Mouse (Mus musculus) liver, embryonic 12.5 days (tissue): Measurements from ENCODE around the gene Foxn2. TPM values are rescaled to one million over a fixed set of nuclear protein-coding genes. Genes with fewer than 3 reads are reported as not detected.

Source experiments
- ATAC-seq: fragments of 200-750 bp; cut with Nextera tagmentation; 2 replicates; pipeline ENCODE4 v1.8.0; 2017; ENCODE audit warnings: moderate number of reproducible peaks, mild to moderate bottlenecking, moderate library complexity
- H3K27ac ChIP-seq: fragments of 300-500 bp; sonication (generic); 2 replicates; pipeline ENCODE4 v1.5.1; 2016; ENCODE audit warnings: mild to moderate bottlenecking
- H3K27me3 ChIP-seq: fragments of 300-500 bp; sonication (generic); replicated peaks from 2 replicates; pipeline ENCODE4 v1.6.1; 2016; ENCODE audit warnings: mild to moderate bottlenecking, moderate library complexity
- H3K36me3 ChIP-seq: fragments of 300-500 bp; sonication (generic); 2 replicates; pipeline ENCODE4 v1.6.1; 2016; ENCODE audit warnings: mild to moderate bottlenecking, moderate library complexity
- H3K4me1 ChIP-seq: fragments of 300-500 bp; sonication (generic); 2 replicates; pipeline ENCODE4 v1.6.1; 2016
- H3K4me2 ChIP-seq: fragments of 300-500 bp; sonication (generic); 2 replicates; pipeline ENCODE4 v1.6.1; 2016; ENCODE audit warnings: mild to moderate bottlenecking, moderate library complexity
- H3K4me3 ChIP-seq: fragments of 300-500 bp; sonication (generic); 2 replicates; pipeline ENCODE4 v1.5.1; 2016; ENCODE audit warnings: mild to moderate bottlenecking, moderate library complexity
- H3K9ac ChIP-seq: fragments of 300-500 bp; sonication (generic); 2 replicates; pipeline ENCODE4 v1.6.1; 2016; ENCODE audit warnings: mild to moderate bottlenecking, moderate library complexity
- H3K9me3 ChIP-seq: fragments of 300-500 bp; sonication (generic); replicated peaks from 2 replicates; pipeline ENCODE4 v1.6.1; 2016; ENCODE audit warnings: mild to moderate bottlenecking, moderate library complexity
- WGBS: fragments of 180-500 bp; shearing (Covaris S2); methylation state at CpG from one replicate; pipeline ENCODE4 v1.1.7; 2016; ENCODE audit not compliant: insufficient replicate concordance; 5-methylcytosine and 5-hydroxymethylcytosine counted together
- polyA plus RNA-seq: library from polyadenylated mRNA; unstranded; fragments of >200 nt; fragmentation: Nextera tagmentation; extraction: Ambion mirVana; gene quantifications from 2 replicates; pipeline ENCODE4 v1.2.1, GENCODE M21; 2016

Foxn2 gene
- polyA plus RNA-seq, 1 experiment from 2014 or later, result 18.5 TPM

DNA sequence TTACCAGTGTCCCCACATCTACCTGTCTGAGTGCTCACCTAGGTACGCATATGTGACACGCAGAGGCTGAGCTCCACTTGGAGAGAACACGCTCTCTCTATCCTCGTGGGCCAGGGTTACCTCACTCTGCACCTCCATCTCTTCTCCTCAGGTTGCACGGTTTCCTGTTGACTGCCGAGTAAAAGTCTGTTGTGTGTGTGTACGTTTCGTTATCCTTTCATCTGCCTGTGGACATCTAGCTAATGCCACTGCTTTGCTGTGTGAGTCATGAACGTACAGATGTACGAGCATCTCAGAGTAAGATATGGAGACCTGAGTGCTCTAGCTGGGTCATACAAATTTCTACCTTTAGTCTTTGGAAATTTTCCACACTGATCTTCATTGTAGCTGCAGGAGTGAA is 39.9 kb downstream of the Foxn2 start:
- no peaks in the 10 kb centered on the region for H3K9me3 ChIP-seq
- ATAC-seq, result no peak
- H3K36me3 ChIP-seq, result peaks cover 32% of the 10 kb centered on the region
- no peak overlapping the region for H3K4me2 ChIP-seq
- no peaks in the 10 kb centered on the region for H3K27me3 ChIP-seq
- H3K9ac ChIP-seq, result no peak overlapping the region
- WGBS, result 66% methylated on average over 10 of the region's 10 CpGs
- H3K4me3 ChIP-seq, result no peak overlapping the region
- peaks cover 41% of the 10 kb centered on the region for H3K4me1 ChIP-seq
- H3K27ac ChIP-seq, result peak overlapping the region; percentile 5; the same call in 1 of the 2 replicates

DNA sequence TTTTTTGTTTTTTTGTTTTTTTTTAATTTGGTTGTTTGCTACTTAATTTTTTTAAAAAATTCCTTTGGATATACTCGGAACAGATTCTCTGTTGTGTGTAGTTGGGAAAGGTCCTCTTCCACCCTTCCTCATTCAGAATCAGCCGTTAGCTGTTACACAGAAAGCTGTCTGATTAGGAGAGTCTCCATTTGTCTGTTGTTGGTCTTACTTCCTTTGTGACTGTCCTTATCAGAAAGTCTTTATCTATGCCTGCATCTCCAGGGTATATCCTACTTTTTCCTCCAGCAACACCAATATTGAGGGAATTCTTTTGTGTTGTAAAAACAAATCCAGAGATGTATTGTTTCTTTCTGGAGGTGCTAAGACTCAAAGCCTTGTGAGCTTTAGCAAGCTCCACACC is 40.6 kb downstream of the Foxn2 start:
- ATAC-seq, result no peak
- H3K27ac ChIP-seq, result peak overlapping the region; percentile 66
- 45% methylated on average over 2 of the region's 2 CpGs for WGBS
- peak overlapping the region; percentile 36 for H3K4me2 ChIP-seq
- no peak overlapping the region for H3K4me3 ChIP-seq
- no peaks in the 10 kb centered on the region for H3K27me3 ChIP-seq
- H3K36me3 ChIP-seq, result peaks cover 29% of the 10 kb centered on the region
- H3K9me3 ChIP-seq, result no peaks in the 10 kb centered on the region
- peak overlapping the region; percentile 39; the same call in 1 of the 2 replicates for H3K9ac ChIP-seq
- peaks cover 38% of the 10 kb centered on the region for H3K4me1 ChIP-seq

DNA sequence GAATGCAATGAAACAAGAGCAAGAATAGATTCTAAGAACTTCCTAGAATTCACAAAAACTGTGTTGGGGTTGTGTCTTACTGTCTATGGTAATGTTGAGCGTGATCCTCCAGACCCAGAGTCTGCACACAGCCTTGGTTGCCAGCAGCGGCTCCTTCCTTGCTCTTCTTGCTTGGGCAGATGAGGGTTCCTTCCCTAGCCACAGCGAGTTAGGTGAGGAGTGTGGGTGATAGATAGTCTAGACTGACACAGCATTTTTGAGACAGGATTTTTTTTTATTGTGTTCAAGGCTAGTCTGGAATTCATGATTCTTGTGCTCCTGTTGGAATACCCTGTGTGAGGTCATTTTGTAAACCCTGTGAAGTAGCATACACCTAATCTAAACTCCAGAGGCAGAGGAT is 41.1 kb downstream of the Foxn2 start:
- H3K4me2 ChIP-seq, result peak overlapping the region; percentile 36
- peaks cover 29% of the 10 kb centered on the region for H3K36me3 ChIP-seq
- H3K4me3 ChIP-seq, result no peak overlapping the region
- H3K27ac ChIP-seq, result peak overlapping the region; percentile 66
- ATAC-seq, result peak; percentile 85
- H3K4me1 ChIP-seq, result peaks cover 42% of the 10 kb centered on the region
- H3K9ac ChIP-seq, result peak overlapping the region; percentile 39; the same call in 1 of the 2 replicates
- H3K9me3 ChIP-seq, result no peaks in the 10 kb centered on the region
- WGBS, result 25% methylated on average over 3 of the region's 3 CpGs
- no peaks in the 10 kb centered on the region for H3K27me3 ChIP-seq

DNA sequence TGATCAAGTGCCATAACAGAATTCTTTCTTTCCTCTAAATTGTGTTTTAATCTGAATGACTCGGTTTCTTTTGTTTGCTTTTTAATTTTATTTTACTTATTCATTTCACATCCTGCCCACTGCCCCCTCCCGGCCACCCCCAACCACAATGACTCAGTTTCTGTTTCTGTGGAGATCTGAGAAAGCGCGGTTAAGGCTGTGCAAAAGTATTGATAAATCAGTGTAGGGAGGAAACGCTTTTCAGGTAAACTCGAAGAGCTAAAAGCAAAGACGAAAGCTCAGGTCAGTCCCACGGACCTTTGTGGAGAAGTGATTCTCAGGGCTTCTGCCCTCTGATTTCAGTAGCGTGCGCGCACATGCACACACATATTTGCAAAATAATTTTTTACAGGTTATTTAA is 44.0 kb downstream of the Foxn2 start:
- Histone ChIP-seq H3K27me3 (no peaks in the 10 kb centered on the region), H3K9ac (no peak overlapping the region), H3K4me2 (no peak overlapping the region), H3K4me1 (peaks cover 33% of the 10 kb centered on the region), H3K9me3 (no peaks in the 10 kb centered on the region), H3K36me3 (peaks cover 35% of the 10 kb centered on the region), H3K4me3 (no peak overlapping the region), H3K27ac (no peak overlapping the region)
- 82% methylated on average over 11 of the region's 11 CpGs for WGBS
- ATAC-seq, result no peak

DNA sequence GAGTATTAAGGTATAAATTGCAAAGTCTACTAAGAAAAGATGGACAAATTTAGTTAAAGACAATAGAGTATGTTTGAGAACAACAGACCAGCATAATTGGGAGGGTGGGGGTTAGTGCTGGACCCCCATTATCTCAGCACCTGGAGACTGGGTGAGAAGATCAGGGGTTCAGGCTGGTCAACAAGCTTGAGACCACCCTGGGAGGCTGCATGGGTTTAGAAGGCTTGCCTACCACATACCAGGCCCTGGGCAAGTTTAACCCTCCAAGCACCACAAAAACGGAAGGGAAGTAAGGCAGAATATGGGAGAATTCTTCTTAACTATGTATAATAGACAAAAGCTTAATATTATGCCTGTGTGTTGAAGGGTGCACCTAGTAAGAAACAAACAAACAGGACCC is 44.4 kb downstream of the Foxn2 start:
- ATAC-seq, result no peak
- no peak overlapping the region for H3K4me3 ChIP-seq
- peaks cover 29% of the 10 kb centered on the region for H3K4me1 ChIP-seq
- 82% methylated on average over 1 of the region's 1 CpGs for whole genome bisulfite sequencing
- H3K27me3 ChIP-seq, result no peaks in the 10 kb centered on the region
- H3K27ac ChIP-seq, result no peak overlapping the region
- H3K9me3 ChIP-seq, result no peaks in the 10 kb centered on the region
- H3K9ac ChIP-seq, result no peak overlapping the region
- H3K36me3 ChIP-seq, result peaks cover 34% of the 10 kb centered on the region
- no peak overlapping the region for H3K4me2 ChIP-seq

DNA sequence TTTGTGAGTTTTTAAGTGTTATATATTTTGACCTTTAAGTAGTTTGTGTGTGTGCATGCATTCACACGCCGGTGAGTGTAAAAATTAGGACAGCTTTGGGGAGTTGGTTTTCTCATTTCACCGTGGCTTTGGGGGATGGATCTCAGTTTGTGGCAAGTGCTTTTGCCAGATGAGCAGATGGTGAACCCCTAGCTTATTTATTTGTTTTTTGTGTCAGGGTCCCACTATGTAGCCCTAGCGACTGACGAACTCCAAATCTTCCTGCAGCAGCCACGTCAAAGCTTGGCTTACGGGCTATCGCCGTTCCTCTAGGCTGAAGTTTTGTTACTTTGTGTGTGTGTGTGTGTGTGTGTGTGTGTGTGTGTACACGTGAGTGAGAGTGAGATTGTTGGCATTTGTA is 50.0 kb downstream of the Foxn2 start:
- Histone ChIP-seq H3K36me3 (peaks cover 56% of the 10 kb centered on the region), H3K9ac (no peak overlapping the region), H3K4me1 (0 out of 2 replicates have a peak, but pooled peaks cover 3% of the 10 kb centered on the region), H3K9me3 (no peaks in the 10 kb centered on the region), H3K4me2 (no peak overlapping the region), H3K27ac (no peak overlapping the region), H3K4me3 (no peak overlapping the region), H3K27me3 (no peaks in the 10 kb centered on the region)
- ATAC-seq, result no peak
- WGBS, result 91% methylated on average over 10 of the region's 10 CpGs

DNA sequence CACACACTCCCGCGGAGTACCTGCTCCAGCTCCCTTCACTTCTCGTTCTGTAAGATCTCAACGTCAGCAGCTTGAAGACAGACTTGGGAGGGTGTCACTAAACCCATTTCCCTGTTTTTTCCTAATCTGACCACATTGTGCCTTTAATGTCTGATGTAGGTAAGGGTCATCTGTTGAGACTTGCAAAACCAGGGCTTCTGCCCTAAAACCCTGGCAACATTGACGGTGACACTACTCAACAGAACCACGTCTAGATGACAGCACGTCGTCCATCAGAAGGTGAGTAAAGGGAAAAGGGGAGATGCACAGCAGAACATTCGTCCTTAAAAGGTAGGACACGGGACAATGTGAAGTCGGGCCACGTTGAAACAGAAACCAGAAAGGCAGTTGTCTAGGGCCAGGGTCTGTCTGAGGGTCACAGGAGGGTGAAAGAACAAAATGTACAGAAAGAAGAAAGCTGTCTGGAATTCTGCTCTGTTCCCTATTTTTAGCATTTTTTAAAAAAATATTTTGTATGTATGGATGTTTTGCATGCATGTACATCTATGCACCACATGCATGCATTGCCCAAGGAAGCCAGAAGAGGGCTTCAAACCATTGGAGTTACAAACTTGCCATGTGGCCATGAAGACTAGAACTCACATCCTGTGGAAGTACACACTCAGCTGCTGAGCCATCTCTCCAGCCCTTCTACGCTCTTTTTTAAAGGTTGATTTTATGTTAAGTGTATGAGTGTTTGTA is 51.0 kb downstream of the Foxn2 start:
- H3K9me3 ChIP-seq, result no peaks in the 10 kb centered on the region
- no peak overlapping the region for H3K27ac ChIP-seq
- 86% methylated on average over 13 of the region's 13 CpGs for WGBS
- H3K4me1 ChIP-seq, result 0 out of 2 replicates have a peak, but pooled peaks cover under 1% of the 10 kb centered on the region
- no peak overlapping the region for H3K9ac ChIP-seq
- no peak overlapping the region for H3K4me3 ChIP-seq
- ATAC-seq, result no peak
- H3K36me3 ChIP-seq, result peaks cover 50% of the 10 kb centered on the region
- H3K27me3 ChIP-seq, result no peaks in the 10 kb centered on the region
- H3K4me2 ChIP-seq, result no peak overlapping the region

DNA sequence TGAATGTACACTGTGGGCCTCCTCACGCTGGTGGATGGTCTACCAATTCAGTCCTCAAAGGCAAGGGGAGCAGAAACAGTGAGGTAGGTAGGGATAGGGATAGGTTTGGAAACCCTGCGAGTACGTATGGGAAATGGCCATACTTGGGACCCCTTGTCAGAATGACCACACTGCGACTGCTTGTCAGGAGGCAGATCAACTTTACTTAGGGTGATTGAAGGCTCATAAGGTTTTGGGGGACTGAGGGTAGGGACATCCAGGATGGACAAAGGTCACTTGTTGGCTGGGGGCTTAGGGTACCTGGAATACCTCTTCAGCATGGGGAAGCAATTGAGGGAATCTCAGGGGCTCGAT is 51.6 kb downstream of the Foxn2 start:
- Histone ChIP-seq H3K9me3 (no peaks in the 10 kb centered on the region), H3K4me2 (no peak overlapping the region), H3K27ac (no peak overlapping the region), H3K36me3 (peaks cover 45% of the 10 kb centered on the region), H3K27me3 (no peaks in the 10 kb centered on the region), H3K4me1 (no peaks in the 10 kb centered on the region), H3K9ac (no peak overlapping the region), H3K4me3 (no peak overlapping the region)
- WGBS, result 82% methylated on average over 5 of the region's 5 CpGs
- no peak for ATAC-seq

DNA sequence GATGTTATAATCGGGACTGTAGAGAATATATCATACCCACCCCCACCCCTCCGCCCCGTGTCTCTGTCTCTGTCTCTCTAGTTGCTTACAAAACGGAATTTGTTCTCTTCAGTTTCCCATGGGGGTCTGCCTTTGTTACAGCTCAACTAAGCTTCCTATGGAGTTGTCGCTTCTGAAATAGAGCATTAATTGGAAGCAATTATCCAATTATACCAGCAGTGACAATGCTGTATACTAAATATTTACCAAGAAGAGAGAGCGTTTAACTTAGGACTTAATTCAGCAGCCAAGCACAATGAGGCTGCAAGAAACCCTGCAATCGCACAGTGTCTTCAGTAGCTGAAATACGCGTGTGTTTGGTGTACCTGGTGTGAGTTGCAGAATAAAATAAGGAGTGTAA is 53.0 kb downstream of the Foxn2 start:
- Histone ChIP-seq H3K36me3 (peaks cover 42% of the 10 kb centered on the region), H3K4me3 (no peak overlapping the region), H3K27me3 (no peaks in the 10 kb centered on the region), H3K9me3 (no peaks in the 10 kb centered on the region), H3K4me2 (no peak overlapping the region), H3K27ac (no peak overlapping the region), H3K4me1 (no peaks in the 10 kb centered on the region), H3K9ac (no peak overlapping the region)
- no peak for ATAC-seq
- WGBS, result 88% methylated on average over 9 of the region's 9 CpGs

DNA sequence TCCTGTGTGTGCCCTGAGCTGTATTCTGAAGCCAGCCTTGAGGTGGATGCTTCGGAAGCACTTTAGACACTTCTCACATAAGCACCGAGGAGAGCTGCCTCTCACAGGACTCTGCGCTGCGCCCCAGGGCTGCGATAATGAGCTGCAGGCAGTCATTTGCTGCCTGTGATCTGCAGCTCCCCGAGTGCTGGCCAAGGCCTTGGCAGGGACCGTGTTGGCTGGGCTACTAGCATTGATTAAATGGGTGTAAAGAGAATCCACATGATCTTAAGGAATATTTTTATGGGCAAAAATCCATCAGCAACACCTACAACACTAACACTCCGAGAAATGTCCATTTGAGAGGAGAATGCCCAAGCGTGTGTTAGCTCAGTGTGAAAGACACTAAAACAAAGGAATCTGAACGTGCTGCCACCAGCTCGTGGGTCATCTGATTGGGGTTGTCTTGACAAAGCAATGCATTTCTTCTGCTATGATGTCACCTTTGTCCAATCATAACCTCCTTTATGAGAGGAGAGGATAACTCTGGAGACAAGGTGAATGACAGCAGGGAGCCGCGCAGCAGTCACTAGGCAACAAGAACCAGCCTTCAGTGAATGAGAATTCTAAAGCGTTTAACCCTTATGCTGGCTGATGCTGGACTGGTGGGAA is 53.7 kb downstream of the Foxn2 start:
- Histone ChIP-seq H3K27me3 (no peaks in the 10 kb centered on the region), H3K4me3 (no peak overlapping the region), H3K4me1 (no peaks in the 10 kb centered on the region), H3K9me3 (no peaks in the 10 kb centered on the region), H3K4me2 (no peak overlapping the region), H3K36me3 (peaks cover 38% of the 10 kb centered on the region), H3K27ac (no peak overlapping the region), H3K9ac (no peak overlapping the region)
- no peak for ATAC-seq
- WGBS, result 83% methylated on average over 14 of the region's 14 CpGs

DNA sequence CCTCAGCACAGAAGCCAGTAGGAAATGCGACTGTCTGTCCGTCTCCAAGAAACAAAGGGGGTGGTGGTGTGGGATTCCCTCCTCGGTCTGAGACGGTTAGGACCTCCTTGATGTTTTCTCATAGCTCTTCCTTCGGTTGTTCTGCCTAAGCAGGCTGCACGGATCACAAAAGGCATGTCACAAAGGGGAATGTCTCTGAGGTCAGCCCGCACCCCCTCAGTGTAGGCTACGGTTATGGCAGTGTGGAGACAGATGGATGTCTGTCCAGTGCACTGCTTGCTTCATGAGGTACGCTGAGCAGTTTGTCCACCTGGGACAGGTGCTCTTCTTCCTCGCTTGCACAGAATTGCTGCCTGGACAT is 54.2 kb downstream of the Foxn2 start:
- Histone ChIP-seq H3K4me1 (no peaks in the 10 kb centered on the region), H3K27ac (no peak overlapping the region), H3K9me3 (no peaks in the 10 kb centered on the region), H3K9ac (no peak overlapping the region), H3K27me3 (no peaks in the 10 kb centered on the region), H3K4me2 (no peak overlapping the region), H3K4me3 (no peak overlapping the region), H3K36me3 (peaks cover 40% of the 10 kb centered on the region)
- WGBS, result 81% methylated on average over 10 of the region's 10 CpGs
- ATAC-seq, result no peak

DNA sequence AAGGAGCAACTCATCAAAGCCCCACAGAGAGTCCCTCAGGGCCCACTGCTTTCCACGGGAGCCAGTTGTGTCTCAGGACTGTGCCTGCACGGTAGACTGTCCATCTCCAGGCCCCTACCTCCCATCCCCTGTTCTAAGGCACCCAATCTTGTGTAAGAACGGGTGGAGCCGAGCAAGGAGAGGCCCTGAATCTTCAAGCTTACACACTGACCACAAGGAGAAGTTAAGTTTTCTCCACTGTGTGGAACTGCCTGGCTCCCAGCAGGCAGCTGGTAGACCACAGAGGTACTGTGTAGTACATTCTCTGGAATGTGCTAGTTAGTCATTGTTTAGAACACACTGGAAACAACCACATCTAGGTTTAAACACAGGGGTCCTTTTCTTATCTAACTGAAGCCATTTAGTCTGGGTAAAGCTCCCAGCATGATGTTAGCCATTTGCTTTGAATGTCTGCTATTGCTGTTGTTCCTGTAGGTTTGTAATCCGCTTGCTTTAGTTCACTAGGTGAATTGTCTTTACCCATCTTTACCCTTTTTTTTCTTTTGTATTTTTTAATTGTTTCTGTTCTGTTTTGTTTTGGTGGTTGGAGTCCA is 57.7 kb downstream of the Foxn2 start:
- Histone ChIP-seq H3K4me3 (no peak overlapping the region), H3K27me3 (no peaks in the 10 kb centered on the region), H3K4me1 (no peaks in the 10 kb centered on the region), H3K4me2 (no peak overlapping the region), H3K9me3 (no peaks in the 10 kb centered on the region), H3K36me3 (peaks cover 20% of the 10 kb centered on the region), H3K27ac (no peak overlapping the region), H3K9ac (no peak overlapping the region)
- ATAC-seq, result no peak; the same call in 1 of the 2 replicates
- 61% methylated on average over 5 of the region's 5 CpGs for WGBS
